Mouse (Mus musculus): ENCODE results near the gene Scamp3.

GRCm38 (mm10) chr3:89208075-89208657 lies 30.9 kb downstream of the Scamp3 start:
- TF ChIP-seq CTCF (IDR thresholded peaks at IDR 0.05; ENCODE audit: low read depth, low read length) (no peak), POLR2A (IDR thresholded peaks at IDR 0.05; ENCODE audit: extremely low read depth, insufficient read depth, low read length) (no peak)

Measured in liver, adult 2 months (tissue).